In the genomic region with DNA sequence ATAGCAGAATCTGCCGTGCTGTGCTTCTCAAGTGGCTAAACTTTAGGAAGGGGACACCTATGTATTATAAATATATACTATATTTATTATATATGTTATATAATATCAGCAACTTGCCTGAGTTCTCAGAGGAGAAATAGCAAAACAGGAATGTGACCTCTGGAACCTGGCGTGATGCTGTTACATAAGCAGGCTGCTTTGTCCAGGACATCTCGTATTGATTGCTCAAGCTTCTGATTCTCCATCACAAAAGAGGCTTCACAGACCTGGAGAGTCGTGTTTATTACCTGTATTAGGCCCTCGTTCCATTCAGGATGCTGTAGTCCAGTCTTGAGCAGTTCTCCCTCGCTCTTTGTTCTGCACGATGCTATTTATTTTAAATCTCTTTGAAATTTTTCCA, we compare ENCODE assay signal across 22 mouse cellular contexts. TPM values are rescaled to one million over a fixed set of nuclear protein-coding genes. Genes with fewer than 3 reads are reported as not detected.
DNase-seq lines count a peak whose midpoint lies in the region; ATAC-seq and TF ChIP-seq lines count a peak whose summit lies in the region.
"Had no signal": no experiment of that assay in that cellular context is flagged by ENCODE, and none has a peak within 500 bp of the region (broad histone marks: within the 10 kb centered on the region; RNA-seq: fewer than 3 reads in every experiment).

No protein-coding gene starts in this region.

- H3K36me3 ChIP-seq in kidney, embryonic 15.5 days: no peaks in the 10 kb centered on the region
- H3K36me3 ChIP-seq in kidney, embryonic 14.5 days (ENCODE audit: control insufficient read depth, insufficient read depth, low read length): no peaks in the 10 kb centered on the region
- no peaks in the 10 kb centered on the region for H3K36me3 ChIP-seq in midbrain, embryonic 11.5 days (ENCODE audit: control insufficient read depth, insufficient read depth, low read length)
- no peaks in the 10 kb centered on the region for H3K36me3 ChIP-seq in midbrain, postnatal 0 days (ENCODE audit: insufficient read depth, low read length)
- H3K36me3 ChIP-seq: embryonic facial prominence, embryonic 15.5 days; forebrain, embryonic 10.5 days; forebrain, embryonic 15.5 days; heart, embryonic 10.5 days; hindbrain, embryonic 13.5 days had no signal

- no peaks in the 10 kb centered on the region for H3K9me3 ChIP-seq in kidney, embryonic 15.5 days (replicated peaks)
- H3K9me3 ChIP-seq in kidney, embryonic 14.5 days (ENCODE audit: control insufficient read depth, low read length): no peaks in the 10 kb centered on the region
- H3K9me3 ChIP-seq in midbrain, embryonic 11.5 days (ENCODE audit: control insufficient read depth, low read length): no peaks in the 10 kb centered on the region
- no peaks in the 10 kb centered on the region for H3K9me3 ChIP-seq in midbrain, postnatal 0 days (ENCODE audit: low read length)
- H3K9me3 ChIP-seq: embryonic facial prominence, embryonic 15.5 days; forebrain, embryonic 10.5 days; forebrain, embryonic 15.5 days; heart, embryonic 10.5 days; hindbrain, embryonic 13.5 days had no signal

- peak; percentile 43 for DNase-seq in kidney, adult 11 months
- peak; percentile 27 to 51 for DNase-seq in kidney, postnatal 36 days
- DNase-seq in midbrain, embryonic 11.5 days (ENCODE audit: low spot score, missing footprints): peak; percentile 45
- DNase-seq in midbrain, postnatal 0 days (ENCODE audit: low spot score): no peak
- no peak for DNase-seq in urinary bladder, postnatal 14 days (ENCODE audit: low spot score)
- DNase-seq in layer of hippocampus, adult 8-10 months (ENCODE audit: low spot score in 2 of 2): no peak
- DNase-seq: adrenal gland, postnatal 10 days; cerebellum, adult 11 months; cerebellum, adult 8-10 months; cerebellum, postnatal 14 days; embryo, embryonic 11 days; gastrocnemius, postnatal 36 days; heart, adult 18-20 months; heart, postnatal 14 days had no signal

- 84% methylated on average over 7 of the region's 7 CpGs for WGBS in kidney, embryonic 15.5 days
- WGBS in kidney, embryonic 14.5 days: 86% methylated on average over 7 of the region's 7 CpGs
- WGBS in midbrain, embryonic 11.5 days: 85% methylated on average over 7 of the region's 7 CpGs
- 84% methylated on average over 7 of the region's 7 CpGs for WGBS in midbrain, postnatal 0 days

- TF ChIP-seq CTCF in midbrain, postnatal 0 days (IDR thresholded peaks at IDR 0.05): no peak

- H3K4me3 ChIP-seq in kidney, embryonic 15.5 days (replicated peaks): no peak overlapping the region
- no peak overlapping the region for H3K4me3 ChIP-seq in kidney, embryonic 14.5 days (ENCODE audit: low read length)
- H3K4me3 ChIP-seq in midbrain, embryonic 11.5 days (ENCODE audit: low read depth, low read length): no peak overlapping the region
- no peak overlapping the region for H3K4me3 ChIP-seq in midbrain, postnatal 0 days (ENCODE audit: low read depth, low read length)
- H3K4me3 ChIP-seq: embryonic facial prominence, embryonic 15.5 days; erythroblast, embryonic 14.5 days; forebrain, embryonic 10.5 days; forebrain, embryonic 15.5 days; heart, embryonic 10.5 days; hindbrain, embryonic 13.5 days had no signal

- H3K9ac ChIP-seq in kidney, embryonic 15.5 days: no peak overlapping the region
- no peak overlapping the region for H3K9ac ChIP-seq in kidney, embryonic 14.5 days (ENCODE audit: low read depth, low read length)
- H3K9ac ChIP-seq in midbrain, embryonic 11.5 days (ENCODE audit: low read length): no peak overlapping the region
- no peak overlapping the region for H3K9ac ChIP-seq in midbrain, postnatal 0 days (replicated peaks; ENCODE audit: low read length, poor library complexity, severe bottlenecking)
- H3K9ac ChIP-seq: embryonic facial prominence, embryonic 15.5 days; forebrain, embryonic 15.5 days; hindbrain, embryonic 13.5 days had no signal

- H3K27ac ChIP-seq in kidney, embryonic 15.5 days: no peak overlapping the region
- no peak overlapping the region for H3K27ac ChIP-seq in kidney, embryonic 14.5 days (ENCODE audit: low read depth, low read length)
- H3K27ac ChIP-seq in midbrain, embryonic 11.5 days (ENCODE audit: low read depth, low read length): no peak overlapping the region
- H3K27ac ChIP-seq in midbrain, postnatal 0 days (ENCODE audit: low read depth, low read length): no peak overlapping the region
- H3K27ac ChIP-seq: embryonic facial prominence, embryonic 15.5 days; forebrain, embryonic 10.5 days; forebrain, embryonic 15.5 days; heart, embryonic 10.5 days; hindbrain, embryonic 13.5 days had no signal

- no peak overlapping the region for H3K4me2 ChIP-seq in kidney, embryonic 15.5 days
- no peak overlapping the region for H3K4me2 ChIP-seq in kidney, embryonic 14.5 days (replicated peaks; ENCODE audit: low read depth, low read length)
- H3K4me2 ChIP-seq in midbrain, embryonic 11.5 days: no peak overlapping the region
- H3K4me2 ChIP-seq in midbrain, postnatal 0 days (ENCODE audit: low read depth, low read length, poor library complexity, severe bottlenecking): no peak overlapping the region
- H3K4me2 ChIP-seq: embryonic facial prominence, embryonic 15.5 days; forebrain, embryonic 15.5 days; hindbrain, embryonic 13.5 days had no signal

- no peak for ATAC-seq in kidney, embryonic 15.5 days (replicated peaks; ENCODE audit: low FRiP score)
- no peak for ATAC-seq in kidney, embryonic 14.5 days (ENCODE audit: low FRiP score, low TSS enrichment)
- ATAC-seq in midbrain, embryonic 11.5 days (ENCODE audit: low FRiP score): no peak
- no peak for ATAC-seq in midbrain, postnatal 0 days (ENCODE audit: low FRiP score)
- ATAC-seq: forebrain, embryonic 15.5 days had no signal

- H3K27me3 ChIP-seq in kidney, embryonic 15.5 days: no peaks in the 10 kb centered on the region
- no peaks in the 10 kb centered on the region for H3K27me3 ChIP-seq in kidney, embryonic 14.5 days (ENCODE audit: control insufficient read depth, insufficient read depth, low read length)
- H3K27me3 ChIP-seq in midbrain, embryonic 11.5 days (ENCODE audit: control insufficient read depth, insufficient read depth, low read length): no peaks in the 10 kb centered on the region
- no peaks in the 10 kb centered on the region for H3K27me3 ChIP-seq in midbrain, postnatal 0 days (ENCODE audit: insufficient read depth, low read length)
- H3K27me3 ChIP-seq: embryonic facial prominence, embryonic 15.5 days; forebrain, embryonic 15.5 days; hindbrain, embryonic 13.5 days had no signal

- peaks cover 12% of the 10 kb centered on the region for H3K4me1 ChIP-seq in kidney, embryonic 15.5 days
- H3K4me1 ChIP-seq in kidney, embryonic 14.5 days (ENCODE audit: control insufficient read depth, insufficient read depth, low read length): peaks cover 7% of the 10 kb centered on the region
- H3K4me1 ChIP-seq in midbrain, embryonic 11.5 days (ENCODE audit: control insufficient read depth, insufficient read depth, low read length): peaks cover 9% of the 10 kb centered on the region
- H3K4me1 ChIP-seq in midbrain, postnatal 0 days (ENCODE audit: insufficient read depth, low read length): no peaks in the 10 kb centered on the region

RNA-seq across cellular contexts. Expression of a gene that starts 3.1 kb away (rescaled TPM):
- 64.0 and 69.2 TPM in 2 replicates for polyA plus RNA-seq in kidney, embryonic 15.5 days (2015; fragmentation: Nextera tagmentation; extraction: Ambion mirVana)
- polyA plus RNA-seq in kidney, embryonic 14.5 days (2014; fragmentation: Nextera tagmentation; extraction: Ambion mirVana): 44.8 and 89.8 TPM in 2 replicates
- polyA plus RNA-seq in midbrain, embryonic 11.5 days (2014; fragmentation: Nextera tagmentation; extraction: Ambion mirVana): 215 and 234 TPM in 2 replicates
- total RNA-seq in midbrain, postnatal 0 days (2014; rRNA removed): 201 and 207 TPM in 2 replicates
- polyA plus RNA-seq in midbrain, postnatal 0 days (2015; fragmentation: Nextera tagmentation; extraction: Ambion mirVana): 147 and 152 TPM in 2 replicates
- 100 to 1,000 TPM; 120 to 159 (median 138) TPM for total RNA-seq in layer of hippocampus, adult 8-10 months (2022)

Comparison
In these comparisons a context has a peak if more than half of its experiments do, and no peak if none do; other contexts are left out.
1. DNase-seq: peak in kidney, adult 11 months (single experiment), kidney, postnatal 36 days (2 of 2) and midbrain, embryonic 11.5 days (single experiment); none in midbrain, postnatal 0 days (single experiment), urinary bladder, postnatal 14 days (single experiment) and layer of hippocampus, adult 8-10 months (0 of 2).